Mouse (Mus musculus) macrophage (primary cell): Measurements from ENCODE around the gene Ksr1. TPM values are rescaled to one million over a fixed set of nuclear protein-coding genes. Genes with fewer than 3 reads are reported as not detected.

Experiments
- H3K27ac ChIP-seq: fragments of 350-480 bp; formaldehyde crosslinking; 2 replicates; pipeline ENCODE4 v1.9.0; 2021
- H3K36me3 ChIP-seq: fragments of 350-480 bp; formaldehyde crosslinking; 2 replicates; pipeline ENCODE4 v1.9.0; 2021; ENCODE audit errors: inconsistent target
- H3K4me3 ChIP-seq: fragments of 350-480 bp; formaldehyde crosslinking; 2 replicates; pipeline ENCODE4 v1.9.0; 2021; ENCODE audit errors: inconsistent target
- H3K79me2 ChIP-seq: fragments of 350-480 bp; formaldehyde crosslinking; 2 replicates; pipeline ENCODE4 v1.9.0; 2021; ENCODE audit errors: inconsistent target
- WGBS: methylation state at CpG from one replicate; pipeline ENCODE4 v1.1.7; 2026; ENCODE audit warnings: inconsistent platforms; ENCODE audit not compliant: missing documents; 5-methylcytosine and 5-hydroxymethylcytosine counted together
- polyA plus RNA-seq: library from polyadenylated mRNA; stranded (reverse); fragments of 250-400 nt; gene quantifications from 3 replicates; pipeline ENCODE4 v1.2.4, GENCODE M21; 2018; ENCODE audit warnings: inconsistent platforms

Gene Ksr1
- polyA plus RNA-seq, 1 experiment from 2014 or later: 2.6 TPM

DNA sequence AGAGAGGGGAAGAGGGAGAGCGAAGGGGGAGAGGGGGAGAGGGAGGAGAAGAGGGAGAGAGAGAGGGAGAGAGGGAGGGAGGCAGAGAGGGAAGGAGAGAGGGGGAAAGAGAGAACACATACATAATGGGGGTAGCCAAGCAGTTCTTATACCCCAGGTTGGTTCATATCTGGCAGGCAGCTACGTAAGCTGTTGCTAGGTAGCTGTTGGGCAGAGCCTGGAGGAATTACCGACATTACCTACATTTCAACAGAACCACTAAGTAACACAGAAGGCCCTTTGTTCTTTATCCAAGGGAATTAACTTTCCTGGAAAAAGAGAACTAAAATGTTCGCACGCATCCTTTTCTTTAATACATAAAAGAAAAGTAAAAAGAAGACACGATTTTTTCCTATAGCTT lies 93.4 kb downstream of the Ksr1 start:
- H3K27ac ChIP-seq: no peak overlapping the region

DNA sequence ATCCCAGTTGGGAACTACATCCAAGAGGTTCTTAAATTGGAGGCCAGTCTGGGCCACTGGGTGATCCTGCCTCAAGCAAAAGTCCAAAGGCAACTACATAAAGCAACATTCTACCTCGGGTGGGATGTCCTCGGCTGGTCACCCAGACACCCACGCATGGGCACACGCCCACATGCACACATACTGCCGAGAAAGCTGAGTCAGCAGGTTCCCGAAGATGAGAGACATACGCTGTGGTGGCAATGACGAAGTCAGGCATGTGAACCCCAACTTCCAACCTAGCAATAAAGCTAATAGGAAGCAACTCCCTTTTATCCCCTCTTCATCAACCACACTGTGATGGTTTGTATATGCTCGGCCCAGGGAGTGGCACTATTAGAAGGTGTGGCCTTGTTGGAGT lies 94.7 kb downstream of the Ksr1 start:
- no peaks in the 10 kb centered on the region for H3K79me2 ChIP-seq
- H3K27ac ChIP-seq: no peak overlapping the region
- H3K36me3 ChIP-seq: no peaks in the 10 kb centered on the region
- no peak overlapping the region for H3K4me3 ChIP-seq
- WGBS: 56% methylated on average over 8 of the region's 9 CpGs

More for the DNA sequence above, 93.4 kb downstream of the Ksr1 start:
- Histone ChIP-seq H3K36me3 (no peaks in the 10 kb centered on the region), H3K79me2 (no peaks in the 10 kb centered on the region), H3K4me3 (no peak overlapping the region)
- WGBS: 84% methylated on average over 6 of the region's 6 CpGs

DNA sequence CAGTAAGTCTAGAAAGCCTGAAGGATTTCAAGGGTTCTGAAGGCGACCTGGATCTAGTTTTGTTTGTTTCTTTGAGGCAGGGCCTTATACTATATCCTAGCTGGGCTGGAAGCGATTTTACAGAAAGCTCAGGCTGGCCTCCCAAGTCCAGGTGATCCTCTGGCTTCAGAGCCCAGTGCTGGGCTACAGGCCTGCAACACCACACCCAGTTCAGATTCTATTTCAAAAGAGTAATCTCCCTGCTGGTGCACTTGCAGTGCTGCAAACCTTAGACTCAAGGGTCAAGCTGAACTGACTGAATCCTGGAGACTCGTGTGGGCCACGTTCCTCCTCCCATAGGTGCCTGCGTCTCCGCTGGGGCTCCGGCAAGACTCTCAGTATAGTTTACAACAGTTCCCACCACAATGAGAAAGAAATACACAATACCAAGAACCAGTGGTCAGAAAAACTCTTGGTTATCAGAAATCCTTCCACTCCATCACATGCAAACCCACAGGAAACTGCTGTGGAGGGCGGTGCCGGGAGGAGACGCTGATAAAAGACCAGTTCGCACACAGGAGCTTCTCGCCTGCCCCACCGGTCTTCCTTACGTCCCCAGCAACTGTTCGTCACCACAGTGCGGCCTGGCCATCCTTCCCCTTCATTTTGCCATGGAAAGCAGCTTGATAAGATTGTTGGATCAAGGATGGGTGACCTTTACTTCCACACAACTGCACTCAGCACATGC lies 95.3 kb downstream of the Ksr1 start:
- 62% methylated on average over 15 of the region's 16 CpGs for WGBS
- H3K27ac ChIP-seq: no peak overlapping the region

DNA sequence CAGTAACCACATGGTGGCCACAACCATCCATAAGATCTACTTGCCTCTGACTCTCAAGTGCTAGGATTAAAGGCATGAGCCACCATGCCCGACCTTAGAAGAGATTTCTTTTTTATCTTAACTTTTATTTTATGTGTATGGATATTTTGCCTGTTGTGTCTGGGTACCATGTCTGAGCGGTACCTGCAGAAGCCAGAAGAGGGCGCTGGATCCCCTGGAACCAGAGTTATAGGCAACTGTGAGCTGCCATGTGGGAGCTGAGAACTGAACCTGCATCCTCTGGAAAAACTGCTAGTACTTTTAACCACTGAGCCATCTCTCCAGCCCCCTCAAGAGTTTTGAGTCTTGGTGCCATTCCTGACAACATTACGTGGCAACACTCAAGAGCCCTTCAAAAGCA lies 97.3 kb downstream of the Ksr1 start:
- no peak overlapping the region for H3K4me3 ChIP-seq
- no peaks in the 10 kb centered on the region for H3K79me2 ChIP-seq
- no peaks in the 10 kb centered on the region for H3K36me3 ChIP-seq
- WGBS: 81% methylated on average over 4 of the region's 4 CpGs
- no peak overlapping the region for H3K27ac ChIP-seq

More for the DNA sequence above, 95.3 kb downstream of the Ksr1 start:
- no peaks in the 10 kb centered on the region for H3K36me3 ChIP-seq
- no peak overlapping the region for H3K4me3 ChIP-seq
- no peaks in the 10 kb centered on the region for H3K79me2 ChIP-seq

DNA sequence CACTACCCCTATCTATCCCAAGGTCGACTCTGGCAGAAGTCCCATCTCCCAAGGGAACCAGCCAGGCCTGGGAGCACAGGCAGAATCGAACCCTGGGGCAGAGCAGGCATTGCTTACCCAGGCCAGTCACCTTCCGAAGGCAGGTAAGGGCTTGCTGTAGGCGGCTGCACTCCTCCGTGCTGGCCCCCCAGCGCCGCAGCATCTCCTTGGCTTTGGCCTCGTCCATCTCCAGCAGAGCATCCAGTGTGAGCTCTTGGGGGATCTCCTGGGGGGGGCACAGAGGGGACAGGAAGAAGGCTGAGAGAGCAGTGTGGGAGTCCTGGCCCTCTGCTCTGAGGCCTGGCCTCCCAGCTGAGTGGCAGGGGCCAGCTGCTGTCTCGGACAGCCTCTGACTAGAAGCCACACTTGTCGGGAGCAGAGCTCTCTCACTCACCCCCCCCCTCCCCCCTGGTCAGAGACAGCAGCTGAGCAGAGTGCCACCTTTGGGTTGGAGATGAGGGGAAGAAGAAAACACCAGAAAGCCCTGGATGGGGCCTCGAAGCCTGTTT lies 99.0 kb downstream of the Ksr1 start:
- Histone ChIP-seq H3K27ac (no peak overlapping the region), H3K79me2 (no peaks in the 10 kb centered on the region), H3K4me3 (no peak overlapping the region), H3K36me3 (no peaks in the 10 kb centered on the region)
- 93% methylated on average over 11 of the region's 11 CpGs for WGBS

DNA sequence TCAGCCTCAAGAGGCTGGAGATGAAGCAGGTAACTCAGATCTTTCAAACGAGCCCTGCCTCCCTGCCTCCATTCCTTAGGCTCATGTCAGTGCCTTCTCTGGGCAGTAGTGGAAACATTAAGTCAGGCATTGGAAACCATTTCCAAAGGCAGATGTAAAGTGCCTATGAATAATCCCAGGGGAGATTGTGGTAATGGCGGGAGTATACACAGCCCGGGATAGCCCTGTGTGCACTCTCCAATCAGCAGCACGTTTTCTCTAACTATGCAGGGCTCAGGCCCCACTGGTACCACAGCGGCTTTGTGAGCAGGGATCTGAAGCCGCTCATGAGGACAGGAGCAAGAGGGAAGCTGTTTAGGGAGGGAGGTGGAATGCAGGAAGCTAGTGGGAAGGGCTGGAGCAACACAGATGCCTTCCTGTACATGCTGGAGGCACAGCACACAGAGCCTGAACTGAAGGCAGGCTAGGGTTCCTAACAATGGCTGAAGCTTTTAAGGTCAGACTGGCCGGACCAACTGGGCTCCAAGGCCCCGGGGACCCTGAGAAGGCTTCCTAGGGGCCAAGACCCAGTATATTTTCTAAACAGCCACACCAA lies 99.5 kb downstream of the Ksr1 start:
- H3K27ac ChIP-seq: no peak overlapping the region
- no peak overlapping the region for H3K4me3 ChIP-seq
- no peaks in the 10 kb centered on the region for H3K36me3 ChIP-seq
- 95% methylated on average over 8 of the region's 8 CpGs for WGBS
- no peaks in the 10 kb centered on the region for H3K79me2 ChIP-seq

DNA sequence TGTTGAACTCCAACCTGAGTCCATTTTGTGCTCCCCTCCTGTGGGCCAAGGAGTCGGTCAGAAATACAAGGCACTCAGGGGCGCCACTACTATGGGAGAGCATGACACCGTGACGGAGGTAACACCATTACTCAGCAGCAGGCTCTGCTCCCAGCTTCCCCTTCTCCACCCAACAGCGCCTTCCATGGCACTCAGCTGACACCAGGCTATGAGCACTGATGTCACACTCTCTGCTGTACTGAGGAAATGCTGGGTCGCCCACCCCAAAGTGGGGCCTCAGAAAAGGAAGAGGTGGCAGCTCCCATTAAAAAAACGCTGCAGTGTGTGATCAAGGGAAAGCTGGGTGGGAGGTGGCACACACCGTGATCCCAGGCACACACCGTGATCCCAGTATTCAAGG lies 101.0 kb downstream of the Ksr1 start:
- Histone ChIP-seq H3K36me3 (no peaks in the 10 kb centered on the region), H3K27ac (no peak overlapping the region), H3K4me3 (no peak overlapping the region), H3K79me2 (no peaks in the 10 kb centered on the region)
- WGBS: 57% methylated on average over 9 of the region's 9 CpGs

DNA sequence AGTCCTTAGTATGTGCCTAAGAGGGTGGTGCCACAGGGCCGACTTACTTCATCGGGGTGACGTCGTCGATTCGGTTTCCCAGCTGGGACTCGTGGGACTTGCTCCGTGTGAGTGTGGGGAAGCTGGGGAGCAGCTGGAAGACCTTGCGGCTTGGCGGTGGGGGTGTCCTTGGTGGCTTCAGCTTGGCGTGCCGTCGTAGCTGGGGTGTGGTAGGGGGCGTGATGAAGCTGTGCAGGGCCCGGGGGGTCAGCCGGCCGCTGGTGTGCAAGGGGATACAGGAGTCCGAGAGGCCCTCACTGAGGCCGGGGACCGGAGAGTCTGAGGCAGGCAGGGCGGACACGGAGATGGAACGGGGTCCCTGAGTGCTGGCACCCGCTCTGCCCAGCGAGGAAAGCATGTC lies 101.4 kb downstream of the Ksr1 start:
- Histone ChIP-seq H3K4me3 (no peak overlapping the region), H3K79me2 (no peaks in the 10 kb centered on the region), H3K27ac (no peak overlapping the region), H3K36me3 (no peaks in the 10 kb centered on the region)
- WGBS: 97% methylated on average over 20 of the region's 25 CpGs

DNA sequence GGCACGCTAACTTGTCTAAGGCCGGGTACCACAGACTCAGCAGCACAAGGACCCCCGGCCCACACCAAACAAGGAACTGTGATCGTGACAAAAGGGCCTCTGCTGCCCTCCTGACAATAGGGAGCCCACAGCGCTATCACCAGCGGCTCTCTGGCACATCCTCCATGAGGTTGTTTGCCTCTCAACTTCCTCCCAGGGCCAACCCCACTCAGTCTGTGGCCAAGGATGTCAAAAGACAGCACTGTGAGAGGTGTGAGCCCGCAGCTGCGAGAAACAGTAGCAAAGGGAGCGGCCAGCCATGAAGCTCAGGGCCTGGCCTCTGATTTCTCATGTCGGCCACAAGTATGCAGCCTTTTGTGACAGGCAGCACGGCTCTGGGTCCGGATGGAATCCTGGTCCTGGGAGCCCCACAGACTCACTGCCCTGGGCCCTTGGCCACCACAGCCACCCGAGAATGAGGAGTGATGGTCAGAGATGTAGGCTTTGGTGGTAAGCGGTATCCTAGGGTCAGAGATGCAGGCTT lies 104.2 kb downstream of the Ksr1 start:
- Histone ChIP-seq H3K79me2 (no peaks in the 10 kb centered on the region), H3K27ac (no peak overlapping the region), H3K36me3 (no peaks in the 10 kb centered on the region), H3K4me3 (no peak overlapping the region)
- 73% methylated on average over 11 of the region's 14 CpGs for WGBS

DNA sequence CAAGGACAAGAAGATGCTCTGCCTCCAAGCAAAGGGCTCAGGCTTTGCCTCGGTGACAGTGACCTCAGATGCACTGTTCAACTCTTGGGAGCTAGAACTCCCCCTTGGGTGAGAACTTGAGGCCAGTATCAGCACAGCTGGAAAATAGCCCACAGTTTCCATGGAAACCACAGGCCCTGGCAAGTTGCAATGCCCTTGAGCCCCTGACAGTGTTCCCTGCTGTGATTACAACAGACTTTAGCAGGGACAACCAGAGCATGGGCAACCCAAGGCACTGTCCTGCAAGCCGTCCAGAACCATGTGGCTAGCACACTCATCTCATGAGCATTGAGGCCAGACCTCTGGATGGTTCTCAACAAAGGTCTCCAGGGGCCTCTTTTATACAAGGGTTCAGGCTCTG lies 106.7 kb downstream of the Ksr1 start:
- Histone ChIP-seq H3K36me3 (no peaks in the 10 kb centered on the region), H3K79me2 (no peaks in the 10 kb centered on the region), H3K27ac (no peak overlapping the region), H3K4me3 (no peak overlapping the region)
- 88% methylated on average over 2 of the region's 2 CpGs for WGBS

DNA sequence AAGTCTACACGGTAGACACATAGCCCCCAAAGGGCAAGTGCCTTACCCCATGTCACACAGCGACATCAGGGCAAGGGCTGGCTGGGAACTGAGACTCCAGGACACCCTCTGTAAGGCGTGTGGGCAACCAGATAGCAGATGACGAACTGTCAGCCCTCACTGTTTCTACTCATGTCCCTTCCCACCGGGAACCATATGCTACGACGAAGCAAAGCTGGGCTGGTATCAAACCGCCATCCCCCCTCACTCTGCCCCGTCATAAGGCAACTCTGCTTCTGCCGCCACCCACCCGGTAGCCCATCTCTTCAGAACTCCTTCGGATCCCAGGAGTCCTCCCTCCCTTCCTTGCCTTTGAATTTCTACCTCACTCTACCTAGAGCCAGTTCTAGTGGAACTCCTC lies 108.7 kb downstream of the Ksr1 start:
- Histone ChIP-seq H3K36me3 (no peaks in the 10 kb centered on the region), H3K4me3 (no peak overlapping the region), H3K27ac (no peak overlapping the region), H3K79me2 (no peaks in the 10 kb centered on the region)
- WGBS: 93% methylated on average over 12 of the region's 12 CpGs

DNA sequence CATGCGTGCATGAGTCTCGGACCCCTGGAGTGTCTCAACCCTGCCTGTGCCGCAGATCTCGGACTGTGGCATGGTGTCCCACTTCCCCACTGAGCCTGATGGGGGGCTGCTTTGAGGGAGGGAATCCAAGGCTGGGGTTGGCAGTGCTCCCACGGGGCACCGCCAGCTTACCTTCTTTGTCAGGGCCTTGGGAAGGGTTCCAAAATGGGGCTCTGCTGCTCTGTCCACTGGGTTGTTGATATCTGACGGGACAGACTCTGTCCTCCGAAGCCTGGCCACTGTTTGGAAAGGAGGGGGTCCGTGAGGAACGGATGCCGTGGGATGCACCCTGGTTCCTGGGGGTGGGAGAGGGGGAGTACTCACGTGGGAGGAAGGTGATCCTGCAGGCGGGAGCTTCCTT lies 109.9 kb downstream of the Ksr1 start:
- 93% methylated on average over 13 of the region's 13 CpGs for WGBS
- no peaks in the 10 kb centered on the region for H3K36me3 ChIP-seq
- H3K27ac ChIP-seq: no peak overlapping the region
- no peaks in the 10 kb centered on the region for H3K79me2 ChIP-seq
- H3K4me3 ChIP-seq: no peak overlapping the region

DNA sequence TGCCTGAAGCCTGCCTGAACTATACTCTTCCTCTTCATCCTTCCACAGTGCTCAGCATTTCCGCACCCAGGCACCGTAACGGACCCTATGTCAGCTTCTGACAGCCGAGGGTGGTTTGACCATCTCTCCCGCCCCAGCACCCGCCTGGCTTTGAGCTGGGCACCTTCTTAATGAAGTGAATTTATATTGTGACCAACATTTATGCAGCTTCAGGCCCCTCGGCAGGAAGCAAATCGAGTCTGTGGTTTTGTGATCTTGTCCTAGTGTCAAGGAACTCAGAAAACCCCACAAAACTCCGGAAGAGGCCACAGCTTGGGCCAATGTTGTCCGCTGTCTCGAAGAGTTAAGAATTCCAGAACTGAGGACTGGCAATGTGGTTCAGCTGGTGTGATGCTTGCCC lies 112.6 kb downstream of the Ksr1 start:
- 21% methylated on average over 11 of the region's 11 CpGs for WGBS
- H3K27ac ChIP-seq: no peak overlapping the region
- no peaks in the 10 kb centered on the region for H3K79me2 ChIP-seq
- no peak overlapping the region for H3K4me3 ChIP-seq
- no peaks in the 10 kb centered on the region for H3K36me3 ChIP-seq

DNA sequence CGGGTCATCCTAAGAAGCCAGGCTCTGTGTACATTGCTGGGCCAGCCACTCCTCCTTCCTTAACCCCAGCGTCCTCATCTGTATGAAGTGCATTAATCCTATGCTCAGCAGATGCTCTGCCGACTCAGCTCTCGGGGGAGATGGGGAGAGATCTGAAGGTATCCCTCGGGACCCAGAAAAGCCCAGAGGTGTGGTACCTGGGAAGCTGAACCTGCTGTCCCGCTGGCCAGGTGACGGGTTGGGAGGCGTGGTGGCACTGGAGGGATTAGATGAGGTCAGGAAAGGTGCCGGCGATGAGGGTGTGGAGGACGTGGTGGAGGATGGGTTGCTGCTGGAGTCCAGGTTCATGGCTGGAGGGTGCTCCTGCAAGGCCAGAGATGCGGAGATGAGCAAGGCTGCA lies 113.2 kb downstream of the Ksr1 start:
- Histone ChIP-seq H3K36me3 (no peaks in the 10 kb centered on the region), H3K27ac (no peak overlapping the region), H3K4me3 (no peak overlapping the region), H3K79me2 (no peaks in the 10 kb centered on the region)
- WGBS: 92% methylated on average over 10 of the region's 12 CpGs

DNA sequence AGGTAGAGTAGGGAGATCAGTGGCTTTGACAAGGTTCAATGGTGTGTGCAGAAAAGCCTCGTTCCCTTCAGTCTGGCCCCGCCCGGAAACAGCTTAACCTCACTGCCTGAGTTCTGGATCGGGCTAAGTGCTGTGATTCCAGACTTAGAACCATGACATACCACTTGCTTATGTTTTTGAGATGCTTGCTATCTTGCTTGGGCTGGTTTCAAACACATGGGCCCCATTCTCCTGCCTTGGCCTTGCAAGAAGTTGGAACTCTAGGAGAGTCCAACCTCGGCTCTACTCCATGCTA lies 114.8 kb downstream of the Ksr1 start:
- WGBS: 87% methylated on average over 5 of the region's 5 CpGs
- Histone ChIP-seq H3K27ac (no peak overlapping the region), H3K79me2 (no peaks in the 10 kb centered on the region), H3K36me3 (0 out of 2 replicates have a peak, but pooled peaks cover 4% of the 10 kb centered on the region), H3K4me3 (no peak overlapping the region)
